Mouse (Mus musculus) hindbrain, embryonic 14.5 days (tissue): ENCODE measurements around the gene Mnd1. TPM values are rescaled to one million over a fixed set of nuclear protein-coding genes. Genes with fewer than 3 reads are reported as not detected.

ENCODE experiments used
- polyA plus RNA-seq: library from polyadenylated mRNA; unstranded; fragments of >200 nt; fragmentation: Nextera tagmentation; extraction: Ambion mirVana; gene quantifications from 2 replicates; pipeline ENCODE4 v1.2.1, GENCODE M21; 2014

Mnd1 gene
- polyA plus RNA-seq, 1 experiment from 2014 or later, result 1.9 TPM

Other genes with a start within 250 kb of the Mnd1 start
- 51.2 and 57.5 TPM in 2 replicates for gene Tmem131l, start 115.6 kb downstream of the Mnd1 start, polyA plus RNA-seq
- 0.74 and 2.7 TPM in 2 replicates for gene Gm6525, start 18.3 kb upstream of the Mnd1 start, polyA plus RNA-seq
- gene Trim2, start 151.1 kb upstream of the Mnd1 start, polyA plus RNA-seq, result 136 and 151 TPM in 2 replicates